Mouse (Mus musculus) midbrain, embryonic 14.5 days (tissue): ENCODE data around the gene Ust. TPM values are rescaled to one million over a fixed set of nuclear protein-coding genes. Genes with fewer than 3 reads are reported as not detected.

ENCODE experiments used
- ATAC-seq: fragments of 200-750 bp; cut with Nextera tagmentation; 2 replicates; pipeline ENCODE4 v1.8.0; 2017; ENCODE audit warnings: moderate number of reproducible peaks, moderate library complexity; ENCODE audit not compliant: low FRiP score, low TSS enrichment
- DNase-seq: peaks from one replicate; pipeline ENCODE4 v3.0.0-alpha.2; 2015
- H3K27ac ChIP-seq: fragments of 300-500 bp; sonication (generic); replicated peaks from 2 replicates; pipeline ENCODE4 v1.5.1; 2014; ENCODE audit warnings: mild to moderate bottlenecking, low read depth, low read length, moderate library complexity
- H3K27me3 ChIP-seq: fragments of 300-500 bp; sonication (generic); 2 replicates; pipeline ENCODE4 v1.6.1; 2014; ENCODE audit warnings: low read length, control low read depth, mixed read lengths; ENCODE audit not compliant: control insufficient read depth, insufficient read depth
- H3K36me3 ChIP-seq: fragments of 300-500 bp; sonication (generic); 2 replicates; pipeline ENCODE4 v1.6.1; 2014; ENCODE audit warnings: low read length, control low read depth; ENCODE audit not compliant: control insufficient read depth, insufficient read depth
- H3K4me1 ChIP-seq: fragments of 300-500 bp; sonication (generic); 2 replicates; pipeline ENCODE4 v1.6.1; 2014; ENCODE audit warnings: mild to moderate bottlenecking, antibody characterized with exemption, low read length, control low read depth; ENCODE audit not compliant: control insufficient read depth, insufficient read depth
- H3K4me2 ChIP-seq: fragments of 300-500 bp; sonication (generic); 2 replicates; pipeline ENCODE4 v1.6.1; 2014; ENCODE audit warnings: mild to moderate bottlenecking, low read length, moderate library complexity
- H3K4me3 ChIP-seq: fragments of 300-500 bp; sonication (generic); replicated peaks from 2 replicates; pipeline ENCODE4 v1.5.1; 2014; ENCODE audit warnings: low read depth, low read length
- H3K9ac ChIP-seq: fragments of 300-500 bp; sonication (generic); replicated peaks from 2 replicates; pipeline ENCODE4 v1.6.1; 2014; ENCODE audit warnings: mild to moderate bottlenecking, low read length, moderate library complexity
- H3K9me3 ChIP-seq: fragments of 300-500 bp; sonication (generic); 2 replicates; pipeline ENCODE4 v1.6.1; 2016; ENCODE audit warnings: low read length, control low read depth, mixed read lengths; ENCODE audit not compliant: control insufficient read depth
- WGBS: fragments of 180-500 bp; shearing (Covaris S2); extraction: QIAGEN DNeasy Blood & Tissue Kit; methylation state at CpG from one replicate; pipeline ENCODE4 v1.1.7; 2014; 5-methylcytosine and 5-hydroxymethylcytosine counted together
- polyA plus RNA-seq: library from polyadenylated mRNA; unstranded; fragments of >200 nt; fragmentation: Nextera tagmentation; extraction: Ambion mirVana; gene quantifications from 2 replicates; pipeline ENCODE4 v1.2.1, GENCODE M21; 2014

Gene Ust
- polyA plus RNA-seq, 1 experiment from 2014 or later, result 3.4 TPM

GRCm38 (mm10) chr10:8240703-8241102 lies 277.9 kb downstream of the Ust start:
- Histone ChIP-seq H3K36me3 (no peaks in the 10 kb centered on the region), H3K27me3 (no peaks in the 10 kb centered on the region), H3K9ac (no peak overlapping the region), H3K4me3 (no peak overlapping the region), H3K27ac (no peak overlapping the region), H3K4me2 (no peak overlapping the region), H3K4me1 (no peaks in the 10 kb centered on the region), H3K9me3 (no peaks in the 10 kb centered on the region)
- WGBS, result 63% methylated on average over 4 of the region's 4 CpGs
- no peak for DNase-seq
- no peak for ATAC-seq

DNA sequence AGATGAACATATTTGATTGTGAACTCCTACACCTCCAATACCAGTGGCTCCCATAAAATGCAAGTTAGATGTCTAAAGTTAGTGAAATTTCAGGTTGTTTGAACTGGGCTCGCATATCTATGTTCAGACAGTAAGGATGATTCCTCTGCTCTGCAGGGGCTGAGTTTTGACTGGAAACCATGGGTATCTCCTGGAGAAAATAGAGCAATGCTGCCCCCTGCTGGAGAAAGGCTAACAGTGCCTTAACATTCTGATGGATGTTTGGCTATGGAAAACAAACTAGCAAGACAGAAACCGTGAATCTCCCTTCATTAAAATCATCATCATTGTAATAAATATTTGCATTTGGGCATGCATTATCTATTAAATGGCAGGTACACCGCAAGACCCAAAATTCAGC lies 278.4 kb downstream of the Ust start:
- peak; percentile 55; the same call in 1 of the 2 replicates for ATAC-seq
- peak; percentile 96 for DNase-seq
- no peak overlapping the region for H3K4me3 ChIP-seq
- no peaks in the 10 kb centered on the region for H3K36me3 ChIP-seq
- H3K27me3 ChIP-seq, result no peaks in the 10 kb centered on the region
- H3K27ac ChIP-seq, result no peak overlapping the region
- no peak overlapping the region for H3K9ac ChIP-seq
- no peaks in the 10 kb centered on the region for H3K9me3 ChIP-seq
- H3K4me2 ChIP-seq, result no peak overlapping the region
- 10% methylated on average over 3 of the region's 3 CpGs for WGBS
- no peaks in the 10 kb centered on the region for H3K4me1 ChIP-seq

GRCm38 (mm10) chr10:8236780-8237571 lies 281.6 kb downstream of the Ust start:
- Histone ChIP-seq H3K27ac (no peak overlapping the region), H3K9me3 (no peaks in the 10 kb centered on the region), H3K4me2 (no peak overlapping the region), H3K4me1 (no peaks in the 10 kb centered on the region), H3K27me3 (no peaks in the 10 kb centered on the region), H3K36me3 (no peaks in the 10 kb centered on the region), H3K4me3 (no peak overlapping the region), H3K9ac (no peak overlapping the region)
- 96% methylated on average over 10 of the region's 10 CpGs for WGBS
- no peak for ATAC-seq
- DNase-seq, result no peak

DNA sequence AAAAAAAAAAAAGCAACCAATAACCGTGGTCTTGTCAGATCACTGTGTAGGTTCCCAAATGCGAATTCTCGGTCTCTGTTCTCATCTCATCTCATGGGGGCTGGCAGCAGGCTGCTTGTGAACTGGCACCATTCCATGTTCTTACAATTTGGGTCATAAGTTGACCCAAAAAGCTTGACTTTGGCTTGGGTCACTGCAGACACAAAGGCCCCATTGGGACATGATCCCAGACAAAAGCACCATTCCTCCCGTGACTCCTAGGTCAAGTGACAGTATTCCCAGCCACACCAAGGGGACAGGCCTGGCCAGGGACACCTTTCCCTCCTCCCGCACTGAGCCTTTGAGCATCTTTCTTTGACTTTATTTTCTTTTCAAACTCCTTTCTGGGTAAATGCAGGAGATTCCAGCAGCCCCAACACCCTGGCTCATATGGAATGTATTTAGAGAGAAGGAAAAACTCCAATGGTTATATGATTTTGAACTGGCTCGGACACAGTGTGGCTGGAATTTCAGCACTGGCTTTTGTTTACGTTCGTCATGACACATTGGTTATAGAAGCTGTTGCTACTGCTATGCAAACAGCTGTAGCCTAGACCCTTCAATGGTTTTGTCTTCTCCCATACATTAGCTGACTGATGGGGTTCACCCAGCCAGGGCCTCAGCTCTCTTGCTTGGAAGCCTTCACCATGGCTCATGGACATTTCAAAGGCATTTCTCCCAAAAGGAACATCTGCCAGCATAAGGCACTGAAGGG lies 285.3 kb downstream of the Ust start:
- Histone ChIP-seq H3K27me3 (no peaks in the 10 kb centered on the region), H3K9me3 (no peaks in the 10 kb centered on the region), H3K4me1 (no peaks in the 10 kb centered on the region), H3K4me3 (no peak overlapping the region), H3K9ac (no peak overlapping the region), H3K36me3 (no peaks in the 10 kb centered on the region), H3K4me2 (no peak overlapping the region), H3K27ac (no peak overlapping the region)
- ATAC-seq (no peak), DNase-seq (no peak)
- 93% methylated on average over 8 of the region's 8 CpGs for WGBS

DNA sequence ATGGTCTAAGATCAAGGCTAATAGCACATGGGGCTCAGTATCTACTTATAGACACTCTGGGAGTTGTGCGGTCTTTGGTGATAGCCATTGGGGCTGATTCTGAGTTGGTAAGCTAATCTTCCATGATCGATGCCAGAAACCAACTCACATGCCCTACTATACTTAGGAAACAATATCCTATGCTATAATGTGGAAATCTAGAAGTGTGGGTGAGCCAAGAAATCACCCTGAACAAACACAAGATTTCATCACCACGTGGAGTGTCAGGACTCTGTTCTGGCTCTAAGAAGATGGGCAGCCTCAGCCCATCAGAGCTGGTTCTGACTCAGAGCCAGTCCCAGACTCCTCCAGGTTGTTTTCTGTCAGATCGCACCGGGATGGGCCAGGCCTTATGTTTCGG lies 286.1 kb downstream of the Ust start:
- Histone ChIP-seq H3K27me3 (no peaks in the 10 kb centered on the region), H3K9ac (no peak overlapping the region), H3K4me3 (no peak overlapping the region), H3K27ac (no peak overlapping the region), H3K4me1 (no peaks in the 10 kb centered on the region), H3K36me3 (no peaks in the 10 kb centered on the region), H3K9me3 (no peaks in the 10 kb centered on the region), H3K4me2 (no peak overlapping the region)
- WGBS, result 94% methylated on average over 6 of the region's 6 CpGs
- no peak for DNase-seq
- no peak for ATAC-seq

DNA sequence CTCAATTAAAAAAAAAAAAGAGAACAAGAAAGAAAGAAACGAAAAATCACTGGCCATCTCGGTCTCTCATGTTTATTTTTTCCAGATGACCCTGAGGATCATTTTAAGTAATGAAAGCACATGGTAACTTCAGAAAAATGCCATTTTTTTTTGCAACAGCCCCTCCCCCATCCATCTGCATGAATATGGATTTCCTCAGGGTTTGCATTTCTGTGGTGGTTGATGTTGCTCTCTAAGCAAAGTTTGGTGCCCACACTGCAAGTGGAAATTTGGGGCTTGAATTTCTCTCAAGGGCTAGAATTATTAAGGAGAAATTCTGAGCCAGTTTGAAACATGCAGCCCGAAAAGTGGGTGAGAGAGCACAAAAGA lies 290.3 kb downstream of the Ust start:
- ATAC-seq, result no peak
- H3K4me1 ChIP-seq, result no peaks in the 10 kb centered on the region
- no peak overlapping the region for H3K9ac ChIP-seq
- DNase-seq, result no peak
- no peaks in the 10 kb centered on the region for H3K36me3 ChIP-seq
- no peak overlapping the region for H3K27ac ChIP-seq
- no peak overlapping the region for H3K4me2 ChIP-seq
- no peaks in the 10 kb centered on the region for H3K27me3 ChIP-seq
- H3K4me3 ChIP-seq, result no peak overlapping the region
- H3K9me3 ChIP-seq, result no peaks in the 10 kb centered on the region
- WGBS, result 94% methylated on average over 3 of the region's 3 CpGs

- no peak overlapping the region for H3K4me2 ChIP-seq
- WGBS, result 88% methylated on average over 5 of the region's 5 CpGs
- H3K4me3 ChIP-seq, result no peak overlapping the region
- no peak overlapping the region for H3K27ac ChIP-seq
- DNase-seq (no peak), ATAC-seq (no peak)
- H3K9ac ChIP-seq, result no peak overlapping the region
- no peaks in the 10 kb centered on the region for H3K36me3 ChIP-seq
- no peaks in the 10 kb centered on the region for H3K9me3 ChIP-seq
- no peaks in the 10 kb centered on the region for H3K4me1 ChIP-seq
- H3K27me3 ChIP-seq, result no peaks in the 10 kb centered on the region
These were observed 290.8 kb downstream of the Ust start for GRCm38 (mm10) chr10:8227705-8228374.

GRCm38 (mm10) chr10:8226650-8227049 lies 292.0 kb downstream of the Ust start:
- DNase-seq (no peak), ATAC-seq (no peak)
- Histone ChIP-seq H3K9ac (no peak overlapping the region), H3K27ac (no peak overlapping the region), H3K4me2 (no peak overlapping the region), H3K27me3 (no peaks in the 10 kb centered on the region), H3K9me3 (no peaks in the 10 kb centered on the region), H3K36me3 (no peaks in the 10 kb centered on the region), H3K4me3 (no peak overlapping the region), H3K4me1 (no peaks in the 10 kb centered on the region)
- 79% methylated on average over 3 of the region's 3 CpGs for WGBS
